Mouse (Mus musculus) heart, adult 2 months (tissue): ENCODE data around the gene Rnf24.

ENCODE experiments used
- CTCF ChIP-seq: fragments of 200-600 bp; IDR thresholded peaks from 2 replicates; pipeline ENCODE4 v1.8.1; 2022; ENCODE audit warnings: antibody characterized with exemption, mild to moderate bottlenecking, moderate library complexity
- EP300 ChIP-seq: fragments of 200-500 bp; IDR thresholded peaks from 2 replicates; pipeline ENCODE4 v1.6.1; 2011; ENCODE audit warnings: low read depth, low read length, control low read depth; ENCODE audit not compliant: insufficient read depth

DNA sequence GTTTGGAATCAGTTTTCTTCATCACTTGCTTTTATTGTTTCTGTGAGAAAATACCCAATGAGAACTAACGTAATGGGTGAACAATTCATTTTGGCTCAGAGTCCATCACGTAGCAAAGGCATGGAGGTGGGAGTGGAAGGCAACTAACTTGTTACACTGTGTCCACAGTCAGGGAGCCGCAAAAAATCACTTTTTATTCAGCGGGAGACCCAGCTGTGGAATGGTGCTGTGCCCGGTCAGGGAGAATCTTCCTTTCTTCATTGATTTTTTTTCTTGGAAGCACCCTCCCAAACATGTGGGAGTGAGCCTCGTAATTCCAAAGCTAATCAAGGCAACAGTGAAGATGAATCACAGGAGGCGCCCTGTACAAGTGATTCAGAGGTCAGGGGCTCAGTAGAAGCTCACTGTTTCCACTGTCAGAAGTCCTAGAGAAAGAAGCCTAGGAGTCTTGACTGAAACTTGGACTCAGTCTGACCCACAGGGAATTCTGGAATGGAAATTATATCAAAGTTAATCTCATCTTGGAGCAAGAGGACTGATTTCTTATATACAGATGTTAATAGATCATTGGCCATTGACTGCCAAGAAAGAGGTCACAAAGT, 19.7 kb upstream of the Rnf24 start:
- TF ChIP-seq EP300, result no peak
- no peak for TF ChIP-seq CTCF
